Mouse (Mus musculus) spleen, postnatal 4 days (tissue): ENCODE measurements around the gene Armh3.
A peak's percentile ranks its signal among the peaks of the same experiment; 100 is the strongest.

ENCODE experiments used
- DNase-seq, 2 experiments: peaks; one replicate each; pipeline ENCODE4 v3.0.0; 2022; ENCODE audit warnings: low spot score in 2 of 2

The Armh3 gene

DNA sequence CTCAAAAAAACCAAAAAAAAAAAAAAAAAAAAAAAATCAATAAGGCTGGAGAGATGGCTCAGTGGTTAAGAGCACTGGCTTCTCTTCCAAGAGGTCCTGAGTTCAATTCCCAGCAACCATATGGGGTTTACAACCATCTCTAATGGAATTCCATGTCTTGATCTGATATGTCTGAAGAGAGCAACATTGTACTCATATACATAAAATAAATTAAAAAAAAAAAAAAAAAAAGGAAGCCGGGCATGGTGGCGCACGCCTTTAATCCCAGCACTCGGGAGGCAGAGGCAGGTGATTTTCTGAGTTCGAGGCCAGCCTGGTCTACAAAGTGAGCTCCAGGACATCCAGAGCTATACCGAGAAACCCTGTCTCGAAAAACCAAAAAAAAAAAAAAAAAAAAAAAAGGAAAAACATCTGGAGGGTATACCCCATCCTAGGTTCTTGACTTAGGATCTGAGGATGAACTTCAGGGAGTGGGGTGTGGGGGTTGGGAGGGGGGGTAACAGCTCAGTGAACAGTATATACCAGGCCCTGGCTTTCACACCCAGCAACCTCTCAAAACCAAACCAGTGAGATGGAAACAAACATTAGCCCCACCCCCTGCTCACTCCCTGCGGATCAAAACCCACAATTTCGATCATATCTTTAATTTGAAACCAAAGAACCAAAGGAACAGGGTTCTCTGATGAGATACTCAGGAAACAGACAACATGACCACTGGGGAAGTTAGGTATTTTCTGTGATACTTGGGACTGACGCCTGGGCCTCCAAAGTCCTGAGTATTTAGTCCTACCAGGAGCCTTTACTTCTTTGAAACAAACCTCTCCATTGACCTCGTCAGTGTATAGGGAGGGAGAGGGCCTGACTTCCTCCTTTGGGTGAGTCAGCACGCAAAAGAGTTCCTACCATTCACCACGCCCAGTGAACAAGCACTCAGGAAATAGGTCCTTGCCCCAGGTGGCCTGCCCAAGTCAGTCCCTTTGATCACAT, 208.1 kb downstream of the Armh3 start:
- DNase-seq = peak in 1 of 2 experiments; percentile 54

DNA sequence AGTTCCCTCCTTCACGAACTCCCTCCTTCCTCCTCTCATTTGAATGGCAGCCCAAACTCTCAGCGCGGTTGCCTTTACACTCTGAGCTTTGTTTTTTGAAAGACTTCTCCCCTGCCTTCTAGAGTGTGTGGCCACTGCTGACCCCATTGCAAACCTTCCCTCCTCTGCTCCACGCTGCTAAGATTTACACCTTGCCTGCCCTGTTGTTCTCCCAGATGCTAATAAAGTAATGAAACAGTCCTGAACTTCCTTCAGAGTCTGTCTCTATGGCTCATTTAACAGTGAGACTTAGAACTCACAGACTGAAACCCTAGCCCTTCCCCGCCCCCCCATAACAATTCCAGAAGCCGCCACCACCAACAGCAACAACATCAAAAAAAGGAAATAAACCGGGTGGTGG, 208.9 kb downstream of the Armh3 start:
- no peak for DNase-seq

DNA sequence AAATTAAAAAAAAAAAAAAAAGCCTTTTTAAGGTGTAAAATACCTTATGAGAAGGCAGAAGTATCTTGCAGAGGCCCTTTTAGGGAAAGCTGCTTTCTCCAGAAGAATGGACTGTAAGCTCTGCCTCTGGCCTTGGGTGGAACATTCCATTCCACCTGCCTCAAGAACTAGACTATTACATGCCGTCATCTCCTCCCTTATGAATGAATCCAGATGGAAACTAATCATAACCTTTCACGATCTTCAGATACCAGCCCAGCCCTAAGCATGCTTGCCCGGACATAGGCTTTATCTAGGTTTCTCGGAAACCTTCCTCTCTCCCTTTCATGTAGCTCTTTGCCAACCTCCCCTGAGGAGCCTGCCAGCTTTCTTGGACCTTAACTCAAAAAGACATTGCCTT, 210.0 kb downstream of the Armh3 start:
- DNase-seq = no peak

DNA sequence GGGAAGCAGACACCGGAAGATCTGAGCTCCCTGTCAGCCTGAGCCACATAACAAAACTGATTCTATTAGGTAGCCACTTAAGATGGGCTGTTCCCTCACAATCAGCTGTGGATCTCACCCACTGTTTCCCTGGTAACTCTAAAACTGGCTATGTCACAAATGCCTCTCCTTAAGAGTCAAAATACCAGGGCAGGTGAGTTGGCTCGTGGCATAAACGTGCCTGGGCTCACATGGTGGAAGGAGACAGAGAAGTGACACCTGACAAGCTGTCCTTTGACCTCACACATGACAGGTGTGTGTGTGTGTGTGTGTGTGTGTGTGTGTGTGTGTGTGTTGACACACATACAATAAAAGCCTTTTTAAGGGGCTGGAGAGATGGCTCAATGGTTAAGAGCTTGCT, 210.8 kb downstream of the Armh3 start:
- no peak for DNase-seq

DNA sequence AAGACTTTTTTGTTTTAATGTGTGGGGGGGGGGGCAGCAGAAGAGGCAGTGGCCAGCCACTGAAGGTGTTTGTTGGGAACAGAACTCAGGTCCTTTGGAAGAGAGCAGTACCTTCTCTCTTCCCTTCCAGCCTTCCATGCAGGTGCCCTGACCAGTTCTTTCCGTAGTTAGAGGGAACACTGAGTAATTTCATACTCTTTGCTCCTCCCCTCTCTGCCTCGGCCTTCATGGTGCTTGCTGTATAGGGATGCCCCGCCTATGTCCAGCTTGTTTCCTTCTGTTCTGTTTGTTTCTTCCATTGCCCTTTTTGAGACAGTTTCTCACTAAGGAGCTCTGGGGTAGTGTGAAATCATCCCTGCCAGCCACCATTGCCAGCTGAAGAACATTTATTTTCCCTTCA, 212.8 kb downstream of the Armh3 start:
- DNase-seq = no peak

DNA sequence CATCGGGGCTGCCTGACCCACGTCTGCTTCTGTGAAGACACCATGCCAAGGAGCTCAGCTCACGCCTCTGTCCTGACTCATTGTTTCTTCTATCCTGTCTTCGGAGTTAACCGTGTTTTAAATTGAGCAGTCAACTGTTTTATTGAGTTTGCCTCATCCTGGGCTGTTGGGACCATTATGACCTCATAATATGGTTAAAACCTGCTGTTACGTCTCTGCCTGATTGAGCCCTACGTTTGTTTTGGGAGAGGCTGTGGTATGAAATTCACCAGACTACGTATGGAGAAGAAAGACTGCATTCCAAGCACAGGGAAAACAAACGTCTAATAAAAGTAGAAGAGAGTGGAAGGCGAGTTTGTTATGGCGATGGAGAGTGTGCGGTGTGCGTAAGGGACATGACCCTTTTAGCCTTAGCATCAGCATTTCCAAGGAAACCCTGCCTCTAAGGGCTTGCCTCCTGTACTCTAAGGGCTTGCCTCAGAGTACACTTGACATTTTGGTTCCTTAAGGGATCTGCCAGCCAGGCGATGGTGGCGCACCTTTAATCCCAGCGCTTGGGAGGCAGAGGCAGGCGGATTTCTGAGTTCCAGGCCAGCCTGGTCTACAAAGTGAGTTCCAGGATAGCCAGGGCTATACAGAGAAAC, 214.2 kb downstream of the Armh3 start:
- DNase-seq = no peak

DNA sequence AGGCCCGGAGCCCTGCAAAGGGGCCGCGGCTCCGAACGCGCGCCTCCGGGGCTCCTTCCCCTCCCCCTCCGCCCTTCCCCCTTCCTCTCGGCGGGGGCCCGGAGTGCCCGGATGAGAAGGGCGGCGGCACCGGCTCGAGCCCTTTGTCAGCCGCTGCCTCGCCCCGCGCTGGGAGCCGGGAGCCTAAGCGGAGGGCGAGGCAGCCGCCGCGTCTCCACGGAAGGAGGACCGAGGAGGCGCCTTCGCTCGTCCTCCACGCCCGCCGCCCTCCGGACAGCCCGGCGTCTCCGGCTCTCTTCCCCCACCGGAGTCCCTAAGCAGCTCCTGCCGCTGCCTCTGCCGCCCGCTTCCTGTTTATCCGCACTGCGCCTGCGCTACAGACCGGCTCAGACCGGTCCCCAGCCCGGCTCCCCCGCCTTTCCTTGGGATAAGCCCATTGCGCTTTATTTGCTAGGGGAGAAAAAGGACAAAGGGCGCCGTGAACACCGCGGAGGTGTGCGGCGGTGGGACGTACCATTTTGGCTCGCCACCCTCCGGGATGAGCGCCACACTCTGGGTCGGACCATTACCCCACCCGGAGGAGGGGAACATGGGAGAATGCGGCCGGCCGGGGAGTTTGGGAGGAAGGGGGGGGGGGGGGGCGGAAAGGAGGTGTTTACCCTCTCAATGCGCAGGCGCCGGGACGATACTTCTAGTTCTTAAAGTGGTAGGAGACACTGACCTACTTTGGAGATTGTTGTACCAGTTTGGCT, 214.9 kb downstream of the Armh3 start, which contains the start of gene Mgea5:
TSS of gene Mgea5 (minus strand) at position 657 of the 752 bp plus-strand sequence.
- peak; percentile 98 to 99 for DNase-seq

DNA sequence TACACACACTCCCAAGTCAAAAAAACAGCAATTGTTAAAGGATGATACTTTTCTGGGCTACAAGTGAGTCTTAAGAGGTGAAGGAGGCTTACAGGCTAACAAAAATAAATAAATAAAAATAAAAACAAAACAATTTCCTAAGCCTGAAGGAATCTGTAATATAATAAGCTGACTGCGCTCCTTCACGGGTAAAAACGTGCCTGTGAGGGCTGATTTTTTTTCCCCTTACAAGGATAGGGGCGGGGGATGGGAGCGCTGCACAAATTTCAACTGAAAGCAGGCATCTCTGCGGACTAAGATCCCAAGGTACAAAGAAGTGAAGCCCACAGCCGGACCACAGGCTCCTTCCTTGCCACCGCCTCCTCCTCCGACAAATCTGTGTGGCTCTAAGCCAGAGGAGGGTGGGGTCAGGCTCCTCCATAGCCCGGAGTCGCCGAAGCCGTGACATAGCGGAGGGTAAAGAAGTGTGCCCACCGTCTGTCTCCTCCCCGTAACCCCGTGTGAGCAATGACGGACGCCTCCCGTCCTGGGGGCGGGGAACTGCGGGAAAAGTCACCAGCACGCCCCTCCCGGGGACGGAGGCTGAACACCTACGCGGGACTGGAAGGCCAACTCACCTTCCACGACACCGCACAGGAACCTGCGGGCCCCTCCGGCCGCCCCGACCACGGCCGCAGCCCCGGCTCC, 215.8 kb downstream of the Armh3 start:
- DNase-seq = peak; percentile 78 to 86

DNA sequence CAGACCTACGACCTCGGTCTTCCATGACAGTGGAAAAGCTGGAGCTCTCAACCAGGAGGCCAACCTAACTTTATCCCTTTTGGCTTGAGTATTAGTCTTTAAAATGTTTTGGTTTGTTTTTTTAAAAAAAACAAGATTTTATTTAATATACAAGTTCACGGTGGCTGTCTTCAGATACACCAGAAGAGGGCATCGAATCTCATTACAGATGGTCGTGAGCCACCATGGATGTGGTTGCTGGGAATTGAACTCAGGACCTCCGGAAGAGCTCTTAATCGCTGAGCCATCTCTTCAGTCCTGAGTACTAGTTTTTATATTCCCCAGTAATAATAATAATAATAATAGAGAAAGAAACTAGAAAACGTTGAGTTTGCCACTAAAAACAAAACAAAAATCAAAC, 216.6 kb downstream of the Armh3 start:
- DNase-seq = no peak

DNA sequence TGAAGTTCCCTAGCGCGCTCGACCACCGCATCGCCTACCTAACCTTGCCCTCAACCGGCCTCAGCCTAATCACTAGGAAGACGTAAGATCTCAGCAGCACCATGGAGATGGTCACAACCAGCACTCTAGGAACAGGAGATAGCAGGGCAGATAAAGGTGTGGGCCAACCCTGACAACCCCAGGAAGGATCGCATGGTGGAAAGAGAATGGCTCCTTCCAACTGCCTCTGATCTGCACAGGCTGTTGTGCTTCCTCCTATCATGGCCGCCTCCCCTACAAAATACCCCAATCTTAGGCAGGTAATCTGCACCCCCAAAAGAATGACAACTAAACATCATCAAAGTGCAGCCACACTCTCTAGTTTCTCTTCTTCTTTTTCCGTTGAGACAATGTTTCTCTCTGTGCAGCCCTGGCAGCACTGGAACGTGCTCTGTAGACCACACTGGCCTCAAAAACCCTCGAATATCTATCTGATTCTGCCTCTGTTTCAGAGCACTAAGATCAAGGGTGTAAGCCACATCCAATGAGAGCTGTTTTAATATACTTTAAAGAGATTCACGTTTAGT, 217.9 kb downstream of the Armh3 start:
- DNase-seq = no peak

DNA sequence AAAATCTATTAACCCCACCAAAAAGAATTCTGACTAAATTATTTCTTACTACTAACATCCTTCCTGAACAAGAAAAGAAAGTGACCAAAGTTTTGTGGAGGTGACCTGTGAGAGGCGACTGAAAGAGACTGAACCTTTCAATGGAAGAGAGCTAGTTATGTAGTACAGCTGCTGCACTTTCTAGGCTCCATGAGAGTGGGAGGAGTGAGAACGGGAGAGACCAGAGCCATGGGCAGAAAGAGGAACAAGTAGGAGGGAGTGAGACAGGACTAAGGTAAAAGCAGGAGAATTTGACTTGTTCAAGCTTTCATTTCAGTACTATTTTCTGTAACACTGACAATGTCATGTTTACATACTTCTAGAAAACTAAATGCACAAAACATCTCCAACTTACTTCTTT, 222.8 kb downstream of the Armh3 start:
- DNase-seq = no peak

DNA sequence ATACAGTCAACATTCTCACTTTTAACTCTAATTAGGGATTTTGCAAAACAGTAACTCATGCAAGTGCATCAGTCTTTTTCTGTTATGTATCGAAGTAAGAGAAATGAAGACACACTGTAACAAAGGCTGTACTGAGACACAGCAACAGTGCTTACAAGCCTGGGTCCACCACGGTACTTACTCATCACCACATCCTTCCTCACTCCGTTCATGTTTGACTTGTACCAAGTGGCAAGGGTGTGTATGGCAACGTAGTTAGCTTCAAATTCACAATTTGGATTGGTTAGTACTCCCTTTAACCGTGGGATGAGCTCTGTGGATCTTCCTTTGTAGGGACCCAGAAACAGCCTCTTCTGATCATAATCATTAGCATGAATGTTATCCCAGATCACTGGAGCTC, 226.8 kb downstream of the Armh3 start:
- DNase-seq = no peak
